In genomic region chr9:111563226-111563625, GRCm38 (mm10) we compare ENCODE assay signal across 16 mouse cellular contexts.
A peak's percentile ranks its signal among the peaks of the same experiment; 100 is the strongest.
DNase-seq lines count a peak whose midpoint lies in the region; ATAC-seq lines count a peak whose summit lies in the region.
"Had no signal": no experiment of that assay in that cellular context is flagged by ENCODE, and none has a peak within 500 bp of the region (broad histone marks: within the 10 kb centered on the region; RNA-seq: fewer than 3 reads in every experiment).

No protein-coding gene starts in this region.

- H3K27me3 ChIP-seq in kidney, embryonic 15.5 days = no peaks in the 10 kb centered on the region
- H3K27me3 ChIP-seq in limb, embryonic 13.5 days = no peaks in the 10 kb centered on the region
- H3K27me3 ChIP-seq: neural tube, embryonic 13.5 days had no signal

- H3K36me3 ChIP-seq in kidney, embryonic 15.5 days = no peaks in the 10 kb centered on the region
- H3K36me3 ChIP-seq in limb, embryonic 13.5 days = no peaks in the 10 kb centered on the region
- H3K36me3 ChIP-seq: hindbrain, embryonic 10.5 days; neural tube, embryonic 13.5 days had no signal

- peaks cover 25% of the 10 kb centered on the region for H3K4me1 ChIP-seq in kidney, embryonic 15.5 days
- peaks cover 31% of the 10 kb centered on the region for H3K4me1 ChIP-seq in limb, embryonic 13.5 days

- H3K27ac ChIP-seq in kidney, embryonic 15.5 days = peak overlapping the region; percentile 73; the same call in 1 of the 2 replicates
- H3K27ac ChIP-seq in limb, embryonic 13.5 days = peak overlapping the region; percentile 61; the same call in 1 of the 2 replicates
- H3K27ac ChIP-seq: hindbrain, embryonic 10.5 days; neural tube, embryonic 13.5 days had no signal

- no peaks in the 10 kb centered on the region for H3K9me3 ChIP-seq in kidney, embryonic 15.5 days (replicated peaks)
- H3K9me3 ChIP-seq in limb, embryonic 13.5 days = no peaks in the 10 kb centered on the region
- H3K9me3 ChIP-seq: hindbrain, embryonic 10.5 days; neural tube, embryonic 13.5 days had no signal

- 66% methylated on average over 7 of the region's 7 CpGs for WGBS in kidney, embryonic 15.5 days
- 60% methylated on average over 7 of the region's 7 CpGs for WGBS in limb, embryonic 13.5 days

- peak overlapping the region; percentile 37 for H3K4me2 ChIP-seq in kidney, embryonic 15.5 days
- H3K4me2 ChIP-seq in limb, embryonic 13.5 days (replicated peaks) = peak overlapping the region; percentile 53

- H3K4me3 ChIP-seq in kidney, embryonic 15.5 days (replicated peaks) = no peak overlapping the region
- no peak overlapping the region for H3K4me3 ChIP-seq in limb, embryonic 13.5 days
- H3K4me3 ChIP-seq: hindbrain, embryonic 10.5 days; neural tube, embryonic 13.5 days had no signal

- no peak for ATAC-seq in kidney, embryonic 15.5 days (replicated peaks; ENCODE audit: low FRiP score)
- peak; percentile 81 for ATAC-seq in common myeloid progenitor, adult 5-6 weeks (replicated peaks; ENCODE audit: low read depth, poor library complexity, severe bottlenecking)
- ATAC-seq in limb, embryonic 13.5 days (ENCODE audit: low FRiP score, low read depth) = peak; percentile 44; the same call in 1 of the 2 replicates
- ATAC-seq in megakaryocyte progenitor cell, adult 5-6 weeks (replicated peaks; ENCODE audit: poor library complexity) = peak; percentile 80
- ATAC-seq: forebrain, embryonic 16.5 days; midbrain, embryonic 16.5 days had no signal

- no peak overlapping the region for H3K9ac ChIP-seq in kidney, embryonic 15.5 days
- H3K9ac ChIP-seq in limb, embryonic 13.5 days = no peak overlapping the region
- H3K9ac ChIP-seq: neural tube, embryonic 13.5 days had no signal

- no peak for DNase-seq in kidney, adult 11 months
- DNase-seq in urinary bladder, adult 2 months (ENCODE audit: low spot score) = no peak
- DNase-seq in right cerebral cortex, adult 2 months (ENCODE audit: low spot score in 2 of 2) = no peak
- DNase-seq: cerebellum, postnatal 36 days; gastrocnemius, postnatal 25 days; kidney, adult 8-10 months; right cerebral cortex, adult 18-20 months; thymus, postnatal 4 days had no signal
